Mouse (Mus musculus) midbrain, embryonic 12.5 days (tissue): ENCODE measurements around the gene Tmem86b. TPM values are rescaled to one million over a fixed set of nuclear protein-coding genes. Genes with fewer than 3 reads are reported as not detected.
"Not testable (repeated sequence)": the region's sequence is repeated elsewhere in the genome, so short reads cannot be mapped to it uniquely, and the experiment has no call there.

Experiments
- ATAC-seq: fragments of 200-750 bp; cut with Nextera tagmentation; 2 replicates; pipeline ENCODE4 v1.8.0; 2017; ENCODE audit warnings: low read depth, moderate TSS enrichment, moderate library complexity; ENCODE audit not compliant: low FRiP score
- H3K27ac ChIP-seq: fragments of 300-500 bp; sonication (generic); replicated peaks from 2 replicates; pipeline ENCODE4 v1.5.1; 2016; ENCODE audit warnings: mild to moderate bottlenecking
- H3K27me3 ChIP-seq: fragments of 300-500 bp; sonication (generic); 2 replicates; pipeline ENCODE4 v1.6.1; 2016; ENCODE audit warnings: mild to moderate bottlenecking
- H3K36me3 ChIP-seq: fragments of 300-500 bp; sonication (generic); 2 replicates; pipeline ENCODE4 v1.6.1; 2016
- H3K4me1 ChIP-seq: fragments of 300-500 bp; sonication (generic); 2 replicates; pipeline ENCODE4 v1.6.1; 2016
- H3K4me2 ChIP-seq: fragments of 300-500 bp; sonication (generic); replicated peaks from 2 replicates; pipeline ENCODE4 v1.6.1; 2016; ENCODE audit warnings: mild to moderate bottlenecking, moderate library complexity
- H3K4me3 ChIP-seq: fragments of 300-500 bp; sonication (generic); 2 replicates; pipeline ENCODE4 v1.5.1; 2016; ENCODE audit warnings: mild to moderate bottlenecking
- H3K9ac ChIP-seq: fragments of 300-500 bp; sonication (generic); replicated peaks from 2 replicates; pipeline ENCODE4 v1.6.1; 2016; ENCODE audit warnings: mild to moderate bottlenecking, moderate library complexity
- H3K9me3 ChIP-seq: fragments of 300-500 bp; sonication (generic); 2 replicates; pipeline ENCODE4 v1.6.1; 2016; ENCODE audit warnings: mild to moderate bottlenecking
- WGBS: fragments of 180-500 bp; shearing (Covaris S2); methylation state at CpG from one replicate; pipeline ENCODE4 v1.1.7; 2016; 5-methylcytosine and 5-hydroxymethylcytosine counted together
- microRNA-seq: library from miRNA; unstranded; fragments of <30 nt; microRNA quantifications from one replicate; pipeline ENCODE4, GENCODE M21; 2017
- polyA plus RNA-seq: library from polyadenylated mRNA; unstranded; fragments of >200 nt; fragmentation: Nextera tagmentation; extraction: Ambion mirVana; gene quantifications from 2 replicates; pipeline ENCODE4 v1.2.1, GENCODE M21; 2016

Gene Tmem86b
- polyA plus RNA-seq, 1 experiment from 2014 or later, result 2.8 TPM

- WGBS, result 62% methylated on average over 8 of the region's 8 CpGs
- H3K9me3 ChIP-seq, result no peaks in the 10 kb centered on the region
- H3K9ac ChIP-seq, result no peak overlapping the region
- H3K4me3 ChIP-seq, result no peak overlapping the region
- no peaks in the 10 kb centered on the region for H3K36me3 ChIP-seq
- H3K27me3 ChIP-seq, result no peaks in the 10 kb centered on the region
- no peak for ATAC-seq
- no peak overlapping the region for H3K27ac ChIP-seq
- no peaks in the 10 kb centered on the region for H3K4me1 ChIP-seq
- H3K4me2 ChIP-seq, result no peak overlapping the region
Observed at GRCm38 (mm10) chr7:4612386-4612785, 18.8 kb downstream of the Tmem86b start.

- Histone ChIP-seq H3K27me3 (no peaks in the 10 kb centered on the region), H3K9me3 (no peaks in the 10 kb centered on the region), H3K4me3 (no peak overlapping the region), H3K36me3 (no peaks in the 10 kb centered on the region), H3K27ac (no peak overlapping the region), H3K4me1 (no peaks in the 10 kb centered on the region), H3K4me2 (no peak overlapping the region), H3K9ac (no peak overlapping the region)
- 80% methylated on average over 12 of the region's 12 CpGs for WGBS
- ATAC-seq, result no peak
Observed at GRCm38 (mm10) chr7:4611921-4612341, 19.3 kb downstream of the Tmem86b start.

- Histone ChIP-seq H3K4me2 (no peak overlapping the region), H3K9ac (no peak overlapping the region), H3K27me3 (no peaks in the 10 kb centered on the region), H3K27ac (no peak overlapping the region), H3K36me3 (no peaks in the 10 kb centered on the region), H3K4me3 (no peak overlapping the region), H3K9me3 (no peaks in the 10 kb centered on the region), H3K4me1 (no peaks in the 10 kb centered on the region)
- WGBS, result 86% methylated on average over 12 of the region's 12 CpGs
- ATAC-seq, result no peak
Observed at GRCm38 (mm10) chr7:4611511-4611910, 19.7 kb downstream of the Tmem86b start.

GRCm38 (mm10) chr7:4608002-4608401 is 23.2 kb downstream of the Tmem86b start:
- Histone ChIP-seq H3K9me3 (no peaks in the 10 kb centered on the region), H3K27me3 (no peaks in the 10 kb centered on the region), H3K27ac (no peak overlapping the region), H3K9ac (no peak overlapping the region), H3K36me3 (no peaks in the 10 kb centered on the region), H3K4me2 (no peak overlapping the region), H3K4me1 (no peaks in the 10 kb centered on the region), H3K4me3 (no peak overlapping the region)
- no peak for ATAC-seq
- WGBS, result 75% methylated on average over 5 of the region's 5 CpGs

- Histone ChIP-seq H3K27ac (no peak within 1 kb of the TSS), H3K4me2 (no peak within 1 kb of the TSS), H3K27me3 (no peaks in the 10 kb centered on the region), H3K9me3 (no peaks in the 10 kb centered on the region), H3K4me3 (no peak within 1 kb of the TSS), H3K36me3 (no peaks in the 10 kb centered on the region), H3K9ac (no peak within 1 kb of the TSS), H3K4me1 (no peaks in the 10 kb centered on the region)
- WGBS, result 85% methylated on average over 6 of the region's 6 CpGs
- no peak for ATAC-seq
Observed at GRCm38 (mm10) chr7:4603873-4604272, 27.3 kb downstream of the Tmem86b start, which contains the start of gene Ptprh. Gene Ptprh, minus strand, starts transcription at chr7:4604041.

- no peaks in the 10 kb centered on the region for H3K9me3 ChIP-seq
- no peak for ATAC-seq
- H3K9ac ChIP-seq, result no peak overlapping the region
- no peaks in the 10 kb centered on the region for H3K27me3 ChIP-seq
- no peak overlapping the region for H3K4me3 ChIP-seq
- WGBS, result 85% methylated on average over 6 of the region's 6 CpGs
- H3K4me2 ChIP-seq, result no peak overlapping the region
- no peaks in the 10 kb centered on the region for H3K36me3 ChIP-seq
- no peaks in the 10 kb centered on the region for H3K4me1 ChIP-seq
- no peak overlapping the region for H3K27ac ChIP-seq
Observed at GRCm38 (mm10) chr7:4602969-4603368, 28.3 kb downstream of the Tmem86b start.

GRCm38 (mm10) chr7:4597046-4597445 is 34.2 kb downstream of the Tmem86b start:
- not testable (repeated sequence) for H3K27me3 ChIP-seq, ATAC-seq, H3K9me3 ChIP-seq, H3K9ac ChIP-seq, H3K4me1 ChIP-seq, H3K36me3 ChIP-seq, H3K4me2 ChIP-seq, H3K4me3 ChIP-seq, H3K27ac ChIP-seq
- 76% methylated on average over 4 of the region's 4 CpGs for WGBS

- not testable (repeated sequence) for H3K9ac ChIP-seq, H3K4me2 ChIP-seq, H3K4me3 ChIP-seq, H3K36me3 ChIP-seq, ATAC-seq, H3K4me1 ChIP-seq, H3K27me3 ChIP-seq, H3K9me3 ChIP-seq, H3K27ac ChIP-seq
- 87% methylated on average over 3 of the region's 3 CpGs for WGBS
Observed at GRCm38 (mm10) chr7:4581481-4581880, 49.7 kb downstream of the Tmem86b start.

Small RNAs within 50 kb of the gene (microRNA-seq; reads per million reads assigned to microRNA genes)
- gene Gm23577, result not detected

Other genes starting within 250 kb of the Tmem86b start
- 0.11 and 0.13 TPM in 2 replicates for gene Gp6, start 233.7 kb downstream of the Tmem86b start, polyA plus RNA-seq
- gene Rdh13, start 185.8 kb downstream of the Tmem86b start, polyA plus RNA-seq, result 28.6 and 30.9 TPM in 2 replicates
- gene Eps8l1, start 170.7 kb downstream of the Tmem86b start, polyA plus RNA-seq, result 4.6 and 5.6 TPM in 2 replicates
- gene Ppp1r12c, start 129.7 kb downstream of the Tmem86b start, polyA plus RNA-seq, result 61.2 and 67.3 TPM in 2 replicates
- gene Tnnt1, start 115.0 kb downstream of the Tmem86b start, polyA plus RNA-seq, result 10.9 and 11.1 TPM in 2 replicates
- gene Tnni3, start 107.2 kb downstream of the Tmem86b start, polyA plus RNA-seq, result 1.9 and 3.3 TPM in 2 replicates
- 1.9 and 2.1 TPM in 2 replicates for gene Dnaaf3, start 99.0 kb downstream of the Tmem86b start, polyA plus RNA-seq
- 30.9 and 33.8 TPM in 2 replicates for gene Syt5, start 83.9 kb downstream of the Tmem86b start, polyA plus RNA-seq
- gene Ptprh, start 27.4 kb downstream of the Tmem86b start, polyA plus RNA-seq, result 0.10 and 0.14 TPM in 2 replicates
- 13.8 and 13.9 TPM in 2 replicates for gene Ppp6r1, start 27.6 kb upstream of the Tmem86b start, polyA plus RNA-seq
- gene Hspbp1, start 53.6 kb upstream of the Tmem86b start, polyA plus RNA-seq, result 111 and 113 TPM in 2 replicates
- 5.4 and 5.7 TPM in 2 replicates for gene Brsk1, start 59.2 kb upstream of the Tmem86b start, polyA plus RNA-seq
- 0.18 and 0.20 TPM in 2 replicates for gene Tmem150b, start 93.8 kb upstream of the Tmem86b start, polyA plus RNA-seq
- gene Kmt5c, start 108.7 kb upstream of the Tmem86b start, polyA plus RNA-seq, result 89.3 and 91.6 TPM in 2 replicates
- 33.7 and 45.8 TPM in 2 replicates for gene Cox6b2, start 121.7 kb upstream of the Tmem86b start, polyA plus RNA-seq
- gene Fam71e2, start 139.9 kb upstream of the Tmem86b start, polyA plus RNA-seq, result not detected in 2 replicates
- 0.36 and 0.38 TPM in 2 replicates for gene Il11, start 151.4 kb upstream of the Tmem86b start, polyA plus RNA-seq
- not detected in 2 replicates for gene Tmem190, start 151.5 kb upstream of the Tmem86b start, polyA plus RNA-seq
- gene Tmem238, start 158.2 kb upstream of the Tmem86b start, polyA plus RNA-seq, result 2.5 TPM in 2 replicates
- 300 and 313 TPM in 2 replicates for gene Rpl28, start 161.5 kb upstream of the Tmem86b start, polyA plus RNA-seq
- 384 TPM in 2 replicates for gene Ube2s, start 181.2 kb upstream of the Tmem86b start, polyA plus RNA-seq
- gene Shisa7, start 213.3 kb upstream of the Tmem86b start, polyA plus RNA-seq, result 3.3 and 4.7 TPM in 2 replicates
- 4.6 and 5.1 TPM in 2 replicates for gene Isoc2b, start 238.8 kb upstream of the Tmem86b start, polyA plus RNA-seq
- gene Isoc2a, start 245.7 kb upstream of the Tmem86b start, polyA plus RNA-seq, result 0.68 and 0.80 TPM in 2 replicates